18 mouse cellular contexts compared by ENCODE assay signal in the genomic region with DNA sequence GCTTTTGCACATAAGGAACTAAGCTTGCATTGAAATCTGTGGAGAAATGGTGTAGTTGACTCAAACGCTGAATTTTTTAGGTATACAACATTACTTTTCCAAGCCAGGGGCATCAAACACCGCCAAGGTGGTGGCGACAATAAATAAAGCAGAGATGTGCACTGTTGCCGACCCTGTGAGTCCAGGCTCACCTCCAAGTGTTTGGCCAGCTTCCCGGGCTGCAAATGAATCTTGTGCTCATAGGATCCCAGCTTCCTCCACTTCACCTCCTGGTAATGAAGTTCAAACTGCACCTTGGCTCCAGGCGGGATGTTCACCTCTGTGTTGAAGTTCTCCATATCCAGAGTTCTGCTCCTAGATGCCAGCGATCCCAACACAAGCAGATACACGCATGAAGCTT.
A peak's percentile ranks its signal among the peaks of the same experiment; 100 is the strongest.
DNase-seq lines count a peak whose midpoint lies in the region; ATAC-seq lines count a peak whose summit lies in the region.
"Had no signal": no experiment of that assay in that cellular context is flagged by ENCODE, and none has a peak within 500 bp of the region (broad histone marks: within the 10 kb centered on the region; RNA-seq: fewer than 3 reads in every experiment).

No protein-coding gene starts in this region.

- peak; percentile 45 to 59 for DNase-seq in cerebellum, postnatal 10 days
- peak; percentile 12 to 18 for DNase-seq in cerebellum, postnatal 25 days
- no peak for DNase-seq in cerebellum, adult 9-11 months
- peak; percentile 18 for DNase-seq in kidney, adult 18-20 months
- DNase-seq in kidney, adult 8-10 months, result no peak
- no peak for DNase-seq in right cerebral cortex, postnatal 14 days
- DNase-seq: adrenal gland, adult 8-10 months; adrenal gland, postnatal 14 days; adrenal gland, postnatal 36 days; cerebellum, adult 11 months; cerebellum, adult 18-20 months; cerebellum, adult 8-10 months; forebrain, postnatal 0 days had no signal

- no peak for ATAC-seq in cerebellum, adult (ENCODE audit: insufficient number of reproducible peaks, low FRiP score, low TSS enrichment)
- ATAC-seq: activated CD4-positive, CD25-positive, alpha-beta regulatory T cell, adult 4 months; forebrain, embryonic 13.5 days; forebrain, embryonic 15.5 days; forebrain, postnatal 0 days; Patski had no signal

Comparison
In these comparisons a context has a peak if more than half of its experiments do, and no peak if none do; other contexts are left out.
1. DNase-seq: peak in cerebellum, postnatal 10 days (2 of 2), cerebellum, postnatal 25 days (2 of 2) and kidney, adult 18-20 months (single experiment); none in cerebellum, adult 9-11 months (single experiment), kidney, adult 8-10 months (0 of 2) and right cerebral cortex, postnatal 14 days (single experiment).